Mouse (Mus musculus): ENCODE data around the gene Dnaaf5. TPM values are rescaled to one million over a fixed set of nuclear protein-coding genes. Genes with fewer than 3 reads are reported as not detected.

The Dnaaf5 gene
- polyA plus RNA-seq (2012; rRNA removed) = 11.2 and 11.5 TPM in 2 replicates

DNA sequence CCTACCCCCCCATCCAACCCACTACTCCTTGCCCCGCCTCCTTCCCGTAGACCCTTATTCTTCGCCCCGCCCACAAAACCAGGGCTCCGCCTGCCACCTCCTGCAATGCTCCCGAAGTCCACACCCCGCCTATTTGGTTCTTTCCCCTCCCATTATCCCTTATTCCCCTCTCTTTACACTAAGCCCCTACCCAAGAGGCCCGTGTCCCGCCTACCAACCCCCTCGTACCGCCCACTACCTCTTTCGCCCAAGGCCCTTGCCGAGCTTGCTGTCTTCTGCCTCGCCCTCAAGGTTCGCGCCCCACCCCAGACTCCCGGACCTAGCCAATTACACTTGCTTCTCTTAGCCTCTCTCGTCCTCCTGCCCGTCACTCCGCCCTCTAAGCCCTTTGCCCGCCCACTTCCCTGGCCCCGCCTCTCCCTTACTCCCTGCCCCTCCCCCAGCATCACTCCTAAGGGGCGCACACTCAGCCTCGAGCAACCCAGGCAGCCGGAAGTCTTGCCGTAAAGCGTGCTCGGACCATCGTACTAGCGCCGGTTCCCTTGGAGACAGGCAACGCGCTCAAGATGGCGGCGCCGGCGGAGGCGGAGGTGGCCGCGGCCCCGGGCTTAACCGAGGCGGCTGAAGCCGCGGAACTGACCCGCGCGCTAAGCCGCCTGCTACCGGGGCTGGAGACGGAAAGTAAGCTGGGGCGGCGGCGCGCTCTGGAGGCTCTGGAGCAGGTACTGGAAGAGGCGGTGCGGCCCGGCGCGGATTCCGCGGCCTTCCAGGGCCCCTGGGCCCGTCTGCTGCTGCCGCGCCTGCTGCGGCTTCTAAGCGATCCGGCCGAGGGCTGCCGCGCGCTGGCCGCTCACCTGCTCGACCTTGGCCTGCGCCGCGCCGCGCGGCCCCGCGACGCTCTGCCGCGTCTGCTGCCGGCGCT, at the start of gene Dnaaf5, which contains the start of gene Prkar1b:
TSS of gene Dnaaf5 (plus strand) at position 543 of the 922 bp plus-strand sequence.
TSS of gene Prkar1b (minus strand) at position 321 of the 922 bp plus-strand sequence.

DNA sequence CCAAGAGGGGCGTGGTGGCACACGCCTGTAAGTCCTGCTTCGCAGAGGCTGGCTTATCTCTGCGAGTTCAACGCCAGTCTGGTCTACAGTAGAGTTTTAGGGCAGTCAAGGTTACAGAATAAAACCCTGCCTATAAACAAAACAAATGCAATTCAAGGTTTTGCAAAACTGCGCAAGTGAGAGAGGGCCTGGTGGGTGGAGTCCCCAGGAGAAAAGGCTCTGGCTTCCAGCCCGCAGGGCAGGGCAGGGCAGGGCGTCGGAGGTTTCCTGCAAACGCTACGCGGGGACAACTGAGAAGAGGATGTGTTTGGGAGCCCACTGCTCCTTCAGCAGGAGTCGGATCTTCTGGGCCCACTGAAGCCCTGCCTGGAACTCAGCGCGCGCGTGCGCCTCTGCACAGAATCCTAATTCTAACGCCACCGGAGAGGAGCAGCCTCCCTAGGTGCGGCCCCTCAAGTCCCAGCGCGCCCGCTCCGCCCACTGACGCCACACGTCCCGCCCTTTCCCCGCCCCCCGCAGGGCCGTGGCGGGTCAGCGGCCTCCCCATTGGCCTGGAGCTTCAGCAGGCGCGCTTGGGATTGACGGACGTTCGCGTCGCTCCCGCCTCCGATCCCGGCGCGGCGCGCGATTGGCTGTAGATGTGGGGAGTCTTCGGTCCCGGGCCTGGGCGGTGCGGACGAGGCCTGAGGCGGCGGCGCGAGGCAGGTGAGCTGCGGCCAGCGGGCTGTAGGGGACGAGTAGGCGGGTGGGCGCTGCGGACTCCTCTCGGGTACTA, 50.2 kb downstream of the Dnaaf5 start, which contains the start of gene Sun1:
TSS of gene Sun1 (plus strand) at position 643 of the 775 bp plus-strand sequence.

Other genes with a start within 250 kb of the Dnaaf5 start
- 10.9 and 16.0 TPM in 2 replicates for gene Pdgfa, start 152.9 kb upstream of the Dnaaf5 start, polyA plus RNA-seq (2012; rRNA removed)
- 150 and 156 TPM in 2 replicates for gene Prkar1b, start 222 bp upstream of the Dnaaf5 start, polyA plus RNA-seq (2012; rRNA removed)
- gene Sun1, start 50.4 kb downstream of the Dnaaf5 start, polyA plus RNA-seq (2012; rRNA removed) = 71.3 and 75.2 TPM in 2 replicates
- gene Get4, start 102.1 kb downstream of the Dnaaf5 start, polyA plus RNA-seq (2012; rRNA removed) = 108 and 115 TPM in 2 replicates
- 34.0 and 40.2 TPM in 2 replicates for gene Adap1, start 175.4 kb downstream of the Dnaaf5 start, polyA plus RNA-seq (2012; rRNA removed)
- gene Cox19, start 201.2 kb downstream of the Dnaaf5 start, polyA plus RNA-seq (2012; rRNA removed) = 113 and 118 TPM in 2 replicates
- 0.09 and 1.9 TPM in 2 replicates for gene Cyp2w1, start 202.4 kb downstream of the Dnaaf5 start, polyA plus RNA-seq (2012; rRNA removed)
- 1.3 and 1.6 TPM in 2 replicates for gene Gpr146, start 227.5 kb downstream of the Dnaaf5 start, polyA plus RNA-seq (2012; rRNA removed)

Data from central nervous system, embryonic 14 days (tissue).